Mouse (Mus musculus) forebrain, embryonic 11.5 days (tissue): Measurements from ENCODE around the gene Qdpr. TPM values are rescaled to one million over a fixed set of nuclear protein-coding genes. Genes with fewer than 3 reads are reported as not detected.

ENCODE experiments used
- ATAC-seq: fragments of 200-750 bp; cut with Nextera tagmentation; replicated peaks from 2 replicates; pipeline ENCODE4 v1.8.0; 2017; ENCODE audit warnings: moderate TSS enrichment; ENCODE audit not compliant: low FRiP score
- DNase-seq: peaks from one replicate; pipeline ENCODE4 v3.0.0-alpha.2; 2017; ENCODE audit warnings: low spot score
- H3K27ac ChIP-seq: fragments of 300-500 bp; sonication (generic); 2 replicates; pipeline ENCODE4 v1.5.1; 2014; ENCODE audit warnings: low read depth, low read length
- H3K27me3 ChIP-seq: fragments of 300-500 bp; sonication (generic); 2 replicates; pipeline ENCODE4 v1.6.1; 2014; ENCODE audit warnings: mild to moderate bottlenecking, low read length, mixed read lengths; ENCODE audit not compliant: control insufficient read depth, insufficient read depth
- H3K36me3 ChIP-seq: fragments of 300-500 bp; sonication (generic); 2 replicates; pipeline ENCODE4 v1.6.1; 2014; ENCODE audit warnings: mild to moderate bottlenecking, low read length, moderate library complexity, mixed read lengths; ENCODE audit not compliant: control insufficient read depth, insufficient read depth
- H3K4me1 ChIP-seq: fragments of 300-500 bp; sonication (generic); replicated peaks from 2 replicates; pipeline ENCODE4 v1.6.1; 2014; ENCODE audit warnings: low read length, mixed read lengths; ENCODE audit not compliant: control insufficient read depth, insufficient read depth
- H3K4me2 ChIP-seq: fragments of 300-500 bp; sonication (generic); 2 replicates; pipeline ENCODE4 v1.6.1; 2014; ENCODE audit warnings: low read depth, mild to moderate bottlenecking, low read length, moderate library complexity, mixed read lengths; ENCODE audit not compliant: severe bottlenecking
- H3K4me3 ChIP-seq: fragments of 300-500 bp; sonication (generic); 2 replicates; pipeline ENCODE4 v1.5.1; 2014; ENCODE audit warnings: low read depth, low read length
- H3K9ac ChIP-seq: fragments of 300-500 bp; sonication (generic); 2 replicates; pipeline ENCODE4 v1.6.1; 2014; ENCODE audit warnings: low read length
- H3K9me3 ChIP-seq: fragments of 300-500 bp; sonication (generic); 2 replicates; pipeline ENCODE4 v1.6.1; 2016; ENCODE audit warnings: low read length, mixed read lengths; ENCODE audit not compliant: control insufficient read depth
- WGBS: fragments of 180-500 bp; shearing (Covaris S2); extraction: QIAGEN DNeasy Blood & Tissue Kit; methylation state at CpG from one replicate; pipeline ENCODE4 v1.1.7; 2014; 5-methylcytosine and 5-hydroxymethylcytosine counted together
- polyA plus RNA-seq: library from polyadenylated mRNA; unstranded; fragments of >200 nt; fragmentation: Nextera tagmentation; extraction: Ambion mirVana; gene quantifications from 2 replicates; pipeline ENCODE4 v1.2.1, GENCODE M21; 2014

Gene Qdpr
- polyA plus RNA-seq, 1 experiment from 2014 or later, result 97.3 TPM

DNA sequence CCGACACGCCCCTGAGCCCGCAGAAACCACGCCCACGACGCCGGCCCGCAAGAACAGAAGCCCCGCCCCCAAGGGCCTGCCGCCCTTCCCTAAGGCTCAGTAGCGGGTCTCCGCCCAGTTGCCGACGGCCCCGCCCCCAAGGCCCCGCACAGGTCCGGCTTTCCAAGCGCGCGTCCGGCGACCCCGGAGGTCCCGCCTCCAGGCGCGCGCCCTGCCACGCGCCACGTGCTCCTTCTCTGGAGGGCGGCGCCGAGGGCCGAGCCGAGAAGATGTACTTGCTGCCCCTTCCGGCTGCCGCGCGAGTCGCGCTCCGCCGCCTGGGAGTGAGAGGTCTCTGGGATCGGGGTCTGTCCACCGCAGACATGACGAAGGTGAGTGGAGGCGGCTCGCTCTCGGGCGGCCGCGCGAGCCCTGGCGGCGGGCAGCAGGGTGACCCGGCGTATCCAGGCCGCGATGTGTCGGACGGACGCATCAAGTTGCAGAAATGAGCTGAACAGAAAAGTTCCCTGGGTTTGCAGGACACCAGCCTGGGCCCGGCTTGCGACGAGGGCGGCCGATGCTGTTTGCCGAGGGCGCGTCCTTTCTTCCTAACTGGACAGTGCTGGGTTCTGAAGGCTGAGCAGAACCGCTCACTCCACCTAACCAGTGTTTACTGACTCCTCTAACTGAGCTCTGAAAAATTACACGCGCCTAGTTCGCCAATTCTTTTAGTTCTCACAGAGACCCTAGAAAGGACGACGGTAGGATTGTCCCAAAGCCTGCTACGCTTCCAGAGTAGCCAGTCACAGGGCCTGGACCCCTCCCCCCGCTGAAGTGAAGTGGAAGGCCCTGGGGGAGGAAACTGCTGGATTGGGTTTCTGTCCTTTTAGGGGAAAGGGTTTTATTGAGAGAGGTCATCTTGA lies 43.4 kb upstream of the Qdpr start, which contains the start of gene Lap3:
Gene Lap3 (plus strand): TSS at position 184 of the 902 bp plus-strand sequence.
- H3K27ac ChIP-seq, result 0 out of 2 replicates have a peak within 1 kb of the TSS, but pooled peaks have one; percentile 31
- no peaks in the 10 kb centered on the region for H3K9me3 ChIP-seq
- H3K27me3 ChIP-seq, result no peaks in the 10 kb centered on the region
- peak within 1 kb of the TSS; percentile 78 for H3K9ac ChIP-seq
- under 1% methylated on average over 78 of the region's 78 CpGs for WGBS
- ATAC-seq (peak; percentile 97), DNase-seq (peak; percentile 99)
- H3K36me3 ChIP-seq, result no peaks in the 10 kb centered on the region
- H3K4me3 ChIP-seq, result peak within 1 kb of the TSS; percentile 68
- peak within 1 kb of the TSS; percentile 75 for H3K4me2 ChIP-seq
- 0 out of 2 replicates have a peak, but pooled peaks cover 4% of the 10 kb centered on the region for H3K4me1 ChIP-seq

DNA sequence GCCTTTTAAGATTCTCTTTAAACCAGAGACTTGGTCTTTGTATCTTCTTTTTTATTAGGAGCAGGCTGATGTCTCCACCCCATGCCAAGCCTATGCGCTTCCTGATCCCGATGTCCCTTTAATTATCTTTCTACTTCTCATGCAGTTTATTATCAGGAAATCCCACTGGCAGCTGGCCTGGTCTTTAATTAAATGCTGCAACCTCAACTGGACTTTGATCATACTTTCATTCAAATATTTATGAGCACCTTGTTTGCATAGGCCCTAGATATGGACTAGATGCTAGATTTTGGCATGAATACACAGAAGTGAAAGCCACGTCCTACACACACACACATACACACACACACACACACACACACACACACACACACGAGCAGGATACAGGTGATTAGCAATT lies 41.7 kb upstream of the Qdpr start:
- Histone ChIP-seq H3K27me3 (no peaks in the 10 kb centered on the region), H3K36me3 (no peaks in the 10 kb centered on the region), H3K27ac (no peak overlapping the region), H3K4me3 (no peak overlapping the region), H3K9ac (no peak overlapping the region), H3K4me2 (no peak overlapping the region), H3K9me3 (no peaks in the 10 kb centered on the region), H3K4me1 (0 out of 2 replicates have a peak, but pooled peaks cover 4% of the 10 kb centered on the region)
- ATAC-seq, result no peak
- DNase-seq, result no peak
- 57% methylated on average over 4 of the region's 4 CpGs for WGBS

DNA sequence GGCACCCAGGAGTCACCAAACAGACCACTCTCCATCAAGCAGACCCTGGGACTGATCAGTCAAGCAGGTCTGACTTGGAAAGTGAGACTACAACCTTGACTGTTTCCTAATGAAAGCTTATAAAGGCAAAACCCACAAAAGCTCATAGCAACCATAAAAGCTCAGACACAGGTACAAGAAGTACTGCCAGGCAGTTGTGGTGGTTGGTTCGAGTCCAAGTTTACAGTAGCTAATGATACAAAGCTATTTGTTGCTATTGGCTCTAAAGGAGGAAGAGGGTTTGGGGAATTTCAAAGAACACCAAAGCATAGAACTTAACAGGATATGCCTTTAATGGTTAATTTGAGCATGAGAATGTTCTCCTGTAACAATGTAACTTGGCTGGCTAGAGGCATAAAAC lies 33.6 kb upstream of the Qdpr start:
- Histone ChIP-seq H3K4me3 (no peak overlapping the region), H3K9me3 (no peaks in the 10 kb centered on the region), H3K9ac (no peak overlapping the region), H3K4me2 (no peak overlapping the region), H3K27me3 (no peaks in the 10 kb centered on the region), H3K4me1 (no peaks in the 10 kb centered on the region), H3K27ac (no peak overlapping the region), H3K36me3 (no peaks in the 10 kb centered on the region)
- no peak for DNase-seq
- WGBS, result 84% methylated on average over 1 of the region's 1 CpGs
- ATAC-seq, result no peak

DNA sequence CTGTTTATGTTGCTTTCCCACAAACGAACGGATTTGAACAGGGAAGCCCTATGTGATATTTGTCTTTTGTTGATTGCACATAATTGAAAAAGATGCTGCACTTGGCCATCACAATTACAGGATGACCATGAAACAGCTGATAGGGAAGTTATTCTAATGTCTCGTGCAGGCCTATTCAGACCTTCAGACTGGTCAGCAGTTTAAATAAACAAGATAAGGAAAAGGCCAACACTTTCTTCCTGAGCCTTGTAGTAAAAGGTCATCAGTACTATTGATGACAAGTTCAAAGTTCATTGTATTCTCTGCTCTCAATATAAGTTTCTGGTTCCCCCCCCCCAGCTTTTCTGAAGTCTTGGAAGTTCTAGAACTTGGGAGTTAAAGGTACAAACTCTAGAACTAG lies 32.6 kb upstream of the Qdpr start:
- no peaks in the 10 kb centered on the region for H3K27me3 ChIP-seq
- ATAC-seq (no peak), DNase-seq (no peak)
- H3K36me3 ChIP-seq, result no peaks in the 10 kb centered on the region
- H3K9me3 ChIP-seq, result no peaks in the 10 kb centered on the region
- no peaks in the 10 kb centered on the region for H3K4me1 ChIP-seq
- H3K4me3 ChIP-seq, result no peak overlapping the region
- H3K9ac ChIP-seq, result no peak overlapping the region
- WGBS, result 82% methylated on average over 3 of the region's 3 CpGs
- no peak overlapping the region for H3K4me2 ChIP-seq
- H3K27ac ChIP-seq, result no peak overlapping the region

DNA sequence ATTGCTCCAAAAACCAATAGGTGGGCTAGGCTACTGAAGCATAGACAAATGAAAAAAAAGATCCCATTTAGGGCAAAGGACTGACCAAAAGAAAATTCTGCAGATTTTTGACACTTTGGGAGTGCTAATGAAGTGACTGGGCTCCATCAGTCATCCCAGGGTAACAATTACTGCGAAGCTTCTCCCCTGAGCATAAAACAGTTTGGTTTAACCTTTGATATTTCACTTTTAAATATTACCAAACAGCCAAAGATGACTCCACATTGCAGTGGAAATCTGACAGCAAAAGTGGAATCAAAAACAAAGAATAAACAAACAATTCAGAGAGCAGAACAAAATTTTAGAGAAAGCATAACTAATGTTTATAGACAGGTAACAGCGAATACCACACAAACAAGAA lies 31.1 kb upstream of the Qdpr start:
- WGBS, result 96% methylated on average over 2 of the region's 2 CpGs

DNA sequence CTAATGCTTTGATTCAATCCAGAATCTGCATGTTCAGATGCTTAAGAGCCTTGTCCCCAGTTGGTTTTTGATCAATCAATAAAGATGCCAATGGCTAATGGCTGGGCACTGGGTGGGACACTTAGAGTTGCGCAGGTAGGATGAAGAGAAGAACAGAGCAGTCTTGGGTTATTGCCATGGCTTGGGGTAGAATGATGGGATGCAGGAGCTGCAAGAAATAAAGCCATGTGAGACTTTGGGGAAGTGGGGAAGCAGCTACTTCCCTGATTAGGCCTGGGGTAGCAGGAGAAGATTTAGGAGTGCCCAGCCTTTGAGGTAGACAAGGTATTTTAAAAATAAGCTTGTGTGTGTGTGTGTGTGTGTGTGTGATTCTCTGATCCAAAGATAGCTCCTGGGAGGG lies 30.0 kb upstream of the Qdpr start:
- DNase-seq, result no peak
- H3K9ac ChIP-seq, result no peak overlapping the region
- no peak overlapping the region for H3K4me2 ChIP-seq
- H3K36me3 ChIP-seq, result no peaks in the 10 kb centered on the region
- H3K27me3 ChIP-seq, result no peaks in the 10 kb centered on the region
- no peak for ATAC-seq
- H3K4me1 ChIP-seq, result no peaks in the 10 kb centered on the region; the same call in 1 of the 2 replicates
- no peak overlapping the region for H3K27ac ChIP-seq
- 91% methylated on average over 1 of the region's 1 CpGs for WGBS
- H3K4me3 ChIP-seq, result no peak overlapping the region
- H3K9me3 ChIP-seq, result no peaks in the 10 kb centered on the region

More for the DNA sequence above, 31.1 kb upstream of the Qdpr start:
- Histone ChIP-seq H3K9ac (no peak overlapping the region), H3K36me3 (no peaks in the 10 kb centered on the region), H3K4me1 (no peaks in the 10 kb centered on the region; the same call in 1 of the 2 replicates), H3K4me2 (no peak overlapping the region), H3K27ac (no peak overlapping the region), H3K4me3 (no peak overlapping the region), H3K27me3 (no peaks in the 10 kb centered on the region), H3K9me3 (no peaks in the 10 kb centered on the region)
- no peak for ATAC-seq
- DNase-seq, result no peak

DNA sequence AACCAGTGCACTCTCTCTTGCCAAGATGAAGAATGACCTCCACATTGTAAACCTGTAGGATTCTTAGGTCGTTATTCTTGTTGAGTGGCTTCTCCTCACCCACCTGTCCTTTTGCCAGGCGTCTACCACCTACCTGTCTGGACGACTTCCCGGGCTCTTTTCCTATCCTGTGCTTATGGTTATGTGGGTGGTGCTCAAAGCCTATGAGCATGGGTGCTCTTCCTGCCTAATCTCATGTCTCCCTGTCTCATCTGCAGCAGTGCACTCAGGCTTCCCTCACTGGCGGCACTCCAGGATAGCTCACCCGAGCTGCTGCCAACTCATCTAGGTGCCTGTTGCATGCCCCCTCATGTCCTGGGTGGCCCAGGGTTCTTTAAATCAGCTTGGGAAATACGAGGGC lies 27.6 kb upstream of the Qdpr start:
- no peaks in the 10 kb centered on the region; the same call in 1 of the 2 replicates for H3K4me1 ChIP-seq
- H3K27me3 ChIP-seq, result no peaks in the 10 kb centered on the region
- no peak for DNase-seq
- no peaks in the 10 kb centered on the region for H3K36me3 ChIP-seq
- H3K4me3 ChIP-seq, result no peak overlapping the region
- no peak overlapping the region for H3K27ac ChIP-seq
- no peak for ATAC-seq
- no peak overlapping the region for H3K9ac ChIP-seq
- H3K4me2 ChIP-seq, result no peak overlapping the region
- H3K9me3 ChIP-seq, result no peaks in the 10 kb centered on the region
- WGBS, result 83% methylated on average over 7 of the region's 7 CpGs

DNA sequence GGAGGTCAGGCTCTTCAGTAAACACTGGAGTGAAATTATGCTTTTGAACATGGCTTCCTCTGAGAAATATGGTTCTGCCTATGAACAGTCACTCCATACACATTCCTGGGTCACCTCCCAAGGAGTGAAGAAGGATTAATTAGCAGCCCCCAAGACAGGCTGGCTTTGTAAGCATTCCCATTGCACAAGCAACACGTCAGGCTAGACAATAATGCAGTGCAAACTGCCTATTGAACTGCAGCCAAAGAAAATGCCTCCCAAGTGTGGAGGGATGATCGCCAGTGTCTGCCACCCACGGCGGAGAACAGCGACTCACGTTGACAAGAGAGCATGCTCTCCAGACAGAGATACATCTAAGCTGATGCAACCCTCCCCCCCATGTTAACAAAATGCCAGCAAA lies 26.3 kb upstream of the Qdpr start:
- Histone ChIP-seq H3K27me3 (no peaks in the 10 kb centered on the region), H3K4me1 (no peaks in the 10 kb centered on the region; the same call in 1 of the 2 replicates), H3K9me3 (no peaks in the 10 kb centered on the region), H3K4me2 (no peak overlapping the region), H3K36me3 (no peaks in the 10 kb centered on the region), H3K27ac (no peak overlapping the region), H3K4me3 (no peak overlapping the region), H3K9ac (no peak overlapping the region)
- DNase-seq, result no peak
- peak; percentile 53; the same call in 1 of the 2 replicates for ATAC-seq
- 39% methylated on average over 6 of the region's 6 CpGs for WGBS
